Mouse (Mus musculus) cerebellum, postnatal 36 days (tissue): ENCODE measurements around the gene Lamp1.

Experiments
- DNase-seq, 2 experiments: peaks; one replicate each; pipeline ENCODE4 v3.0.0; 2021 to 2022; ENCODE audit warnings: mixed read lengths in 2 of 2

Gene Lamp1

DNA sequence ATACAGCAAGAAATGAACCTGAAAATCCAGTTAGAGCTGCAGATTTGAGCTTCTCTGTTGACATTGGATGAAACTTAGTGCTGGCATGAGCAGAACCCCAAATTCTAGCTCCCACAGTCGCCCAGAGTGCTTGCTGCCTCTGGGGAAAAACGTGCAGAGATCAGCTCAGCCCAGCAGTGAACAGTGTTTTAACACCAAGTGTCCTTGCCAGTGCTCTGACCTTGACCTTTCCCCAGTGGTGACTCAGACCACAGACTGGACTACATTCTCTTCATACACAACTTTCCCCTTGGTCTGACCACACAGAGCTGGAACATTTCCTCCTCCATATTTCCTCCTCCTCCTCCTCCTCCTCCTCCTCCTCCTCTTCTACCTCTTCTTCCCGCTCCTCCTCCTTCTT, 43.1 kb downstream of the Lamp1 start:
- no peak for DNase-seq

DNA sequence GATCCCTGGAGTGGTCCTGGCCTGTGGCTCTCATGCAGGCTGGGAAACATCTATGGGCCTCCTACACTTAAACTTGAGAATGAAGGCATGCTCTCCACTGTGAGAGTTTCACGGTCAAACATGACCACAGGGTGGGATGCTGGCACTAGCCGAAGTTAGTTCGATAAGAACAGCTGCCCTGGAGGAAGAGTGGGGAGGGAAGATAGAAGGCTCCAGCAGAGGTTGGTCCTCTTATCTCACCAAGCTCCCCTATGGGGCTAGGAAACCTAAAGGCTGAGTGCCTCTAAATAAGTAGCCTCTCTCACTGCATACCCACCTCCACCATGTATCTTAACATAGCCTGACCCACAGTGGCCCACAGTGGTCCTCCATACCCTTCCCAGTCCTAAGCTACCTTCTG, 43.8 kb downstream of the Lamp1 start:
- DNase-seq: no peak

DNA sequence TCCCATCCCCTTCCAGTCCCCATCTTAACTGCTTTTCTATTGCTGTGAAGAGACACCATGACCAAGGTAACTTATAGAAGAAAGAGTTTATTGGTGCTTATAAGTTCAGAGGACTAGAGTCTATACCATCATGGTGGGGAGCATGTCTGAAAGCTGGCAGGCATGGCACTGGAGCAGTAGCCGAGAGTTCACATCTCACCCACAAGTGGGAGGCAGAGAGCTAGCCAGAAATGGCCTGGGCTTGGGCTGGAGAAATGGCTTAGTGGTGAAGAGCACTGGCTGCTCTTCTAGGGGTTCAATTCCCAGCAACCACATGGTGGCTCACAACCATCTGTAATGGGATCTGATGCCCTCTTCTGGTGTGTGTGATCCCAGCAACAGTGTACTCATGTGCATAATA, 44.5 kb downstream of the Lamp1 start:
- no peak for DNase-seq

DNA sequence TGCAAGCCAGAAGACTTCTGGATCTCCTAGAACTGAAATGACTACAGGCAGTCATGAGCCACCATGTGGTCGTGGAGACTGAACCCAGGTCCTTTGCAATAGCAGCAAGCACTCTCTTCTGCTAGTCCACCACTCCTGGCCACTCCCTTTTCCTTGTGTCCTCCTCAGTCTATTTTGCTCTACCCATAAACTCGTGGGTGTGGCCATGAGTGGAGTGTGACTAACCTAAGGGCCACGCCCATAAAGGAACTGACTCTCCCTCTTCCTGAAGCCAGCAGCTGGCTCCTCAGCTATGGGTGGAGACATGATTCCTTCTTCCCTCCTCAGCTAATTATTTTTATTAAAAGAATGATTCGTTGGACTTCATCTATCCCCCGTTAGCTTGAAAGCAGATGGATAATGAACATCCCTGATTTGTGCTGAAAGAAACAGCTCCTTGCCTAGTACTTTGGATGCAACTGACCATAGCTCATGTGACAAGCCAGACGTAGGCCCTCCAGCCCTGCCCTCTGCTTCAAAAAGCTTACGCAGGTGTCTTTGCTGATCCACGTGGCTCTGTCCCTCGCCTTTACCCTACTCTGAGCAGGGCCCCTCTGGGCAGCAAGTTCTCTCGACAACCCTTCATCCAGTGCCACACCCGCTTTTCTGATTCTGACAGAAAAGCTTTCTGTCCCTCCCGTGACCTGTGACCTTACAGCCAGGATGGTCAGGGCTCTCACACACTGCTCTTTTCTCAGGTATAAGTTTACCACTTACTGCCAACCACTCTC, 45.6 kb downstream of the Lamp1 start:
- DNase-seq: no peak

DNA sequence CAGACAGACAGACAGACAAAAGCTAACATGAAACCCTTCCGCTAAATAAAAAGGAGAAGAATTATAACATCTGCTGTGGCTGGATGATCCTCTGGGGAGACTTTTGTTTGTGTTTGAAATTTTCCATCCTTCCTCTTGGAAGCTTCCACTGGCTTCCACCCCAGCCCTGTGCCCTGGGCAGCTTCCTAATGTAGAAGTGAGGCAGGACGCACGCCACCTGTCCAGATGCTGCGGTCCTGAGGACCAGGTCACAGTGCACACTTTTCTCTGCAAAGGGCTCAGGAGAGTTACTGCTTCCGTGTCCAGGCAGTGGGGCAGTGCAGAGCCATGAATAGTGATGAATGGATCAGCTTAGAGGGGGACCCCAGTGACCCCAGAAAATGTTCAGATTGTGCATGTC, 46.4 kb downstream of the Lamp1 start:
- DNase-seq: no peak

DNA sequence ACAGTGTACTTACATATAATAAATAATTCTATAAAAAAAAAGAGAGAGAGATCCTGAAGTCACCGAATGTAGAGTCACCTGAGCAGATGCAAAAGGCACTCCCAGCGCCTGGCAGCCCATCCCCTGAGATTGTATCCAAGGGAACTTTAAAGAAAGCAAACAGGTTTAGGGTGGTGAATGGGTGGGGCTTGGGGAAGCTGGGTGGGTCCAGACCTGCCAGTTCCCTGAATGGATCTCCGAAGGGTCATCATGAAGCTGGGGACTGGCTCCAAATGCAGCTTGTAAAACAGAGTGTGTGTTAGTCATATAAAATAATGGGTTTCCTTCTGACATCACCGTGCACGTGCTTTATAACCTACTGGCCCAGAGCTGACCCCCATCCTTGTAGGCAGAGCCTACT, 47.3 kb downstream of the Lamp1 start:
- no peak for DNase-seq

DNA sequence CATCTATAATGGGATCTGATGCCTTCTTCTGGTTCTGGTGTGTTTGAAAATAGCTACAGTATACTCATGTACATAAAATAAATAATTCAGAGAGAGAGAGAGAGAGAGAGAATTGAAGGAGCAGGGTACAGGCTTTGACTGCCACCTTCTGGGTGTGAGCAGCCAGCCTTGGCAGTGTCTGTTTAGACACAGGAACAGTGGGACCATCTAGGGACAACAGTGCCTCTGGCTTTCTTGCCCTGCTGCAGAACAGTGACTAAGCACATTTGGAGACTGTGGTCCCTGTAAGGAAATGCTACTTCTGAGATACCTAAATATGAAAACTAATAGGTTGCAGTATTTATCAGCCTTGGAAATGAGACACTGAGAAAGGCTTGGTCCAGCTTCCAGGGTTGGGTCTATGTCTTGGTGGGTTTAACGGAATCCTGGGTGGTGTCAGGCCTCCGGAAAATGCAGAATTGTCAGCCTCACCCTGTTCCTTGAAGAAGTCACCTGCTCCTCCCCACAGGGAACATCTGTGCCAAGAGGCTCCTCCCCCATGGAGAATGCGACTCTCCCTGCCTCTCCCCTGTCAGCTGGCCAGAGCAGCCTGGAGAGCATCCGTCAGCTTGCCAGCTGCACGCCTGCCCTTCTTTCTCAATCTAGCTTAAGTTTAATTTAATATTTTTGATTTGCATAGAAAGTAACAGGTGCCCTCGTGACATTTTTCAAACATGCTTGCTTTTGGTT, 49.8 kb downstream of the Lamp1 start:
- DNase-seq: no peak

DNA sequence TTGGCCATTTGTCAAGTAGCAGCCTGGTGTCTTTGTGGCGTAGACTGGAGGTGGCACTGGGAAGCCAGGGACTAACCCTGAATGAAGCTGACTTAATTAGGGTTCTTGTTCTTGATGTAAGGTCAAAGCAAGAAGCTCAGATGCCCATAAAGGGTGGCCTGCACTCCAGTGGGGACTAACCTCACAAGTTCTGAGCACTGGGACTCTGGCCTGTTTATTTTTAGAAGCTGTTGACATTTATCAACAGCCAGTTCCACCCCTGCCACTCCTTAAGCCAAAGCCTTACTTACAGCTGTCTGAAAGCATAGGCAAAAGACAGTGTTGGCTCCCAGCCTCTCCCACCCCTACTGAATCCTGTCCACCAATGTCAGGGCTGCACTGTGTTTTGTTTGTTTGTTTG, 50.8 kb downstream of the Lamp1 start:
- no peak for DNase-seq

DNA sequence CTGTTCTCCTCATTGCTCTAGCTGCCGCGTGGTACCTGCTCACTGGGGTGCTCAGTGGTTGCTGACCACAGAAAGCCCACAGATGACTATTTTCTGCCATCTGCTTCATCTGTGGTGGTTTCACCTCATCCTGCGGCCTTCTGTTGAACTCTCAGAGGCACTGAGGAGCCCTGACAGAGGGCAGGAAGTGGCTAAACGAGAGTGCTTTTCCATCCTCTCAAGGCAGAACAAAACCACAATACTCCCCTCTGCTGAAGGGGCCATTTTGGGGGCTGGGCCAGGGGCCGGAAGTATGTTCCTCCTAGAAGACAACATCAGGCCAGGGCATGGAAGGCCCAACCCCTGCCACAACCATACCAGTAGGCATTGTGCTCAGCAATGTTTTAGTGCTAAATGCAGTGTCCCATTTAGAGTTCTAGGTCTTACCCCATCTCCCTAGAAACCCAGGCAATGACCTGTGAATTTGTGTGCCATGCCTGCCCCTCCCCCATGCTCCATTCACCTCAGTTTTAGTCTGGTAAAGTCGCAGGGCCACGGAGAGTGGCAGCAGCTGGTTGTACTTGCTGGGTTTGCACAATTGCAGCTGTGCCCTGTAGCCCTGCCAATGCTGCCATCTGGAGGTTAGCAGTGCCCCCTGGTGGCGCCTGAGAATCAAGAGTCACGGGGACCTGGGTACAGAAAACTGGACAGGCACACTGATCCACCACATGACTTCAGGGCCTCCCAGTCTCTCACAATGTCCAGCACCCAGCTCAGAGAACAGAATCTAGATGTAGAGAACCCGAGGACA, 54.7 kb downstream of the Lamp1 start:
- peak; percentile 67 to 71 for DNase-seq

DNA sequence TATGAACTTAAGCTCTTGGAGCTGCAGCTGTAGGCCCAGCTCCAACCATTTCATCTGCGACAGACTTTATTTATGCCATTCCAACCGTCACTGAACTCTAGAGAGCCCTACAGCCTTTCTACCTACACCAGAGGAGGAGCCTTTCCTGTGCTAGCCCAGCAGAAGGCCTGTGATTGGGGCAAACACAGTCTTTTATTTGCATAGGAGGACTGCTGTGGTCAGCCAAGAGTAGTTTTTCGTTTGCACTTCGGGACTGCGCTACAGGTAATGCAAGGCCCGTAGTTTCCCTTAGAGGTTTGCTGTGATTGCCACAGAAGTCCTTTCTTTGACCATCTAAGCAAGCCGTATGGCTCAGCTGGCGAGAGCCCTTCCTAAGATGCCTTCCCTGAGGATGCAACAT, 57.4 kb downstream of the Lamp1 start:
- DNase-seq: no peak

DNA sequence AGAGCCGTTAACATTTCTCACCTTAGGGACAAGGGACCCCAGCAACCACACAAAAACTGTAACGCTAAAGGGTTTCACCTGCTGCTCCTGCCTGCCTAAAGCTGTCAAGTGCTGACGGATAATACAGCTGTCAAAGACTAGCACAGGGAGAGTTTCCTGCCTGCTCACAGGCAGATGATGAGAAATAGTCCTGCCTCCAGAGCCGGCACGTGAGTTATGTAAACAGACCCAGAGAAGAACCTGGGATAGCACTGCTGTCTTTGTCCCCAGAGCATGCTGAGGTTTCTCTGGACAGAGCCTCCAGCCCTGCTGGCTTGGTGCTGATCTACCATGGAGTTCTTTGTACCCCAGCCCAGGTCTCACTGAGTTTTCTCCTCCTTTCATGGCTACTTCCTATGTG, 58.1 kb downstream of the Lamp1 start:
- DNase-seq: no peak

DNA sequence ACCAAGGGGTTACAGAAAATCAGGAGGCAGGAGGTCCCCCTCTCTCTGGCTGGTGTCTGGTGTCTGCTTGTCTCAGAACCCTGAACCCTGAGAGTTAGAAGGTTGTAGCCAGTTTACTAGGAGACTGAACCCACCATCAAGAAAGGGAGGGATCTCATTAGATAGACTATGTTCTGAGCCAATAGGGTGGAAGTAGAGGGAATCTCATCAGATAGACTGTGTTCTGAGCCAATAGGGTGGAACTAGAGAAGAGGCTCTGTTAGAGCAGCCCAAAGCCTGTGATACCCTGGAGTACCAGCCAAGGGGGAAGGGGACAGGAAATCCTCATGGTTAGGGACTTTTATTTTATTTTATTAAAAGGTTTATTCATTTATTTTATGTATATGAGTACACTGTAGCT, 59.0 kb downstream of the Lamp1 start:
- no peak for DNase-seq

DNA sequence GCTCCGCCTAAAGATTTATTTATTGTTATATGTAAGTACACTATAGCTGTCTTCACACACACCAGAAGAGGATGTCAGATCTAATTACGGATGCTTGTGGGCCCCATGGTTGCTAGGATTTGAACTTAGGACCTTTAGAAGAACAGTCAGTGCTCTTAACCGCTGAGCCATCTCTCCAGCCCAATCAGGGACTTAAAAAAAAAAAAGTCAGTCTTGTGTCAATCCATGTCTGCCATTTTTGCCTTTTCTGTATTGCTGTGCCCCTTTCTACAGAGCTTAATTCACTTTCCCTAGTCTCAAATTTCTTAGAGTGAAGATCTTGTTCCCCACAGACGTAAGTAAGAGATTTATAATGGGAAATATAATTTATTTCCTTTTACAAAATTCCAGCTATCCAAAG, 59.5 kb downstream of the Lamp1 start:
- DNase-seq: no peak

DNA sequence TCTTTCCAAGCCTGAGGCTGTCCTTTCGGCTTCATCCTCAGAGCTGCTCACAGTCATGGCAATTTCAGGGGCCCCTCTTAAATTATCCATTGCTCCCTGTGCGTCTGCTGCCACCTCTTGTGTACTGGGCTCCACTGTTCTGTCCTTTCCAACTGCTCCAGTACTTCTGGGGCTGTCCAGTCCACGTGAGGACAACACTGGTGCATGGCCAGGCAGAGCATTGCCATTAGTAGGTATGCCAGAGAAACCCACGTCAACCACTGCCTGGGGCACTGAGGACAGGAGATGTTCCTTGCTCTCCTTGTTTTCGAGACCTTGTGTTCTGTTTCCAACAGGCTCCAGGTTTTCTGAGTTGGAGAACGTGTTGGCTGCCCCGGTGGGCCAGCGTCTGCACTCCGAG, 65.5 kb downstream of the Lamp1 start:
- no peak for DNase-seq
